Mouse (Mus musculus): ENCODE results near the gene Scimp. TPM values are rescaled to one million over a fixed set of nuclear protein-coding genes. Genes with fewer than 3 reads are reported as not detected.

Scimp gene
- total RNA-seq, 1 experiment from 2014 or later, result not detected

DNA sequence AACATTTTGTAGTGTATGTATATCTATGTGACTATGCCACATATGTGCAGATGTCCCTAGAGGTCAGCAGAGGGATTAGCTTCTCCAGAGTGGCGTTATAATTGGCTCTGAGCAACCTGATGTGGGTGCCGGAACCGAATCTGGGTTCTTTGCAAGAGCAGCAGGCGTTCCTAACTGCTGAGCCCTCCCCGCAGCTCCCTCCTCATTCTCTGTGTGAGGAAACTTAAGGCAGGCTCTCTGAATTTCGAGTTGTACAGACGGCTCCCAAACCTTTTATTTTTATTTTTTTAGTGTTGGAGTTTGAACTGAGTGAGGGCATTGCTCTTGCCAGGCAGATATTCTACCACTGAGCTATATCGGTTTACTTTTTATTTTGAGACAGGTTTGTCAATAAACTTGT is 2.7 kb upstream of the Scimp start:
- no peak for ATAC-seq (replicated peaks; ENCODE audit: low read depth, poor library complexity, severe bottlenecking)

DNA sequence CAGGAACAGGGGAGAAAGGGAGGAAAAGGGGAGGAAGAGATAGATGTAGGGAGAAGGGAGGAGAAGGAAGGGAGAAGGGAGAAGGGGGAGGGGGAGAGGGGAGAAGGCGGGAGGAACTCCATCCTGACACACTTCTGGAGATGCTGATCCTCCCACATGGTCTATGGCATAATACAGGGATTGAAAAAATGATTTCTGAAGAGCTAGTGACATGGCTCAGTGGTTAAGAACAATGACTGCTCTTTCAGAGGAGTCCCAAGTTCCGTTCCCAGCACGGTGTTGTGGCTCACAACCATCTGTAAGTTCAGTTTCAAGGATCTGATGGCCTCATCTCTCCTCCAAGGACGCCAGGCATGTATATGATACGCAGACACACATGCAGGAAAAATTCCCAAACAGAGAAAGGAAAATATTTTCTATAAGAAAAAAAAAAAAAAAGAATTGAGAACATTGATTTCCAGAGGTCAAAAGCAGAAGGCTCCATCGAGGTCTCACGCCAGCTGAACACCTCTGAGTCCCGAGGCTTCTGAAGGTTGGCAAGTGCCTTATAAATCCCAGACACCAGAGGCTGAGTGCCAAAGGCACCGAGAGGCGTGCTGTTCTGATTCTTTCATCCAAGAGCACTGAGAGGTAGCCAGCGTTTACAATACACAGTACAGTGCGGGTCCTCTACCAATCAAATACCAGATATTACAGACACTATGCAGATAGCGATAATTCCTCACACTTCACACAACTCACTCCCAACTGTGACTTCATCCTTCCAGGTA is 730 bp downstream of the Scimp start:
- ATAC-seq (replicated peaks; ENCODE audit: low read depth, poor library complexity, severe bottlenecking), result no peak

DNA sequence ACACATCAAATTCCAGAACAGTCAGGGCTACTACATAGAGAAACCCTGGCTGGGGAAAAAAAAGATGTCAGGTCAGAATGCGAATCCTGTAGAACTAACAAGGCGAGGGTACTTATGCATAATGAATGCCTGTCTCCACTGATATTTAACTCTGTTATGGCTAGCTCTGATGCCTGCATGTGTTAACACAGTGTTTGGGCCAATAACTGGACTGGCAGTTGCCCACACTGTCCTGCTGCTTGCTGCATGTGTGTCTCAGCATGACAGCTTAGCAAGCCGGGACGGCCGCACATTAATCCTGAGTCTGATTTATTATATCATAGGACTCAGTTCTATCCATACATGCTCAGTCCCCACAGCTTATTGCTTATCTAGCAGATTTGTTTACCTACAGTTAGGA is 1.3 kb downstream of the Scimp start:
- ATAC-seq (replicated peaks; ENCODE audit: low read depth, poor library complexity, severe bottlenecking), result no peak

DNA sequence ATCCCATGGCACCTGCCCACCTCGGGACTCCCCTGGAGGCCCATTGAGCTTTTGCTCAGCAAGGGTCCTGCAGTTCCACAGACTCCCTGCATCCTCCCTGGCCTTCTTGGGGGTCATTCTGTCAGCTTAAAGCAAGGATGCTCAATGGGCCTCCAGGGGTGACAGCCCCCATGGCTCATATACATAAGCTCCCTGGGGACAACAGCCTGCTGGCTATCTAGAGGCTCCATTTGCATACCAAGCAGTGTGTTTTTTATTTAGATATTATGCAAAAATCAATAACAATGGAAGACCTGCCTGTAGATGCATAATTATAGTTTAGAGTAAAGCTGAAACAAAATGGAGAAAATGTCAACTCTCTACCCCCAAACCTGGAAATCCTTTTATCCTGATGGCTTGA is 3.4 kb downstream of the Scimp start:
- no peak for ATAC-seq (replicated peaks; ENCODE audit: low read depth, poor library complexity, severe bottlenecking)

DNA sequence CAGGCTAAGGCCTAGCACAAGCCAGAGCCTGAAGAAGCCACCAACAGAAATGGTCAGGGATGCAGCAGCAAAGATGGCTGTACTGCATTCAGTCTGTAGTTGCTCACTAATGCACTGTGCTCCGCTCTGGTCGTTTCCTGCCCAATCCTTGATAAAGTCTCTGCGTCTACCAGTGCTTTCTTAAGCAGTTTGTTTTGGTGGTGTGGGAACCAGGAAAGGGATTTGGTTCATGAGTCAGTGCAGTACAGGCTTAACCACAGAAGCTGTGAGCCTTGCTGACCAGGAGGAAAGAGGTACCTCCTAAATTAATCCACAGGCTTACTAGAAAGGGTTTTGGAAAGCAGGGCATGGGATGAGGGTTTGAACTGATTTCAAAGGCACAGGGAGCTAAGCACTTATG is 4.3 kb downstream of the Scimp start:
- ATAC-seq (replicated peaks; ENCODE audit: low read depth, poor library complexity, severe bottlenecking), result no peak

DNA sequence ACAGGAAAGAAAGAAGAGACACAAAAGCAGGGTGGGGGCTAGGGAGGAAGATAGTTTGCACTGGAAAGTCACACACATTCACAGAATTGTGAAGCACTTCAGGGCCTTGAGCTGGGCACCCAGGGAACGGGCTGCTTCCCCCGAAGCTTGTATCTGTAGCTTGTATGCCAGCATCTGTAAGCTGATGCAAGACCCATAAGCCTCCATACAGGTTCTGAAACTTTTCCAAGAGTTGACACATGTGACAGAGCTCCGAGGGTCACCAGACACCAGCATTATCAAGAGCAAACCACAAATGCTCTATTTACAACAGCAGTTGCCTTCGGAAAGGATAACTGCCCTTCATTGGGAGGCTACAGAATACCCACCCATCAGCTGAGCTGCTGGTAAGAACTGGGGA is 4.8 kb downstream of the Scimp start:
- no peak for ATAC-seq (replicated peaks; ENCODE audit: low read depth, poor library complexity, severe bottlenecking)

DNA sequence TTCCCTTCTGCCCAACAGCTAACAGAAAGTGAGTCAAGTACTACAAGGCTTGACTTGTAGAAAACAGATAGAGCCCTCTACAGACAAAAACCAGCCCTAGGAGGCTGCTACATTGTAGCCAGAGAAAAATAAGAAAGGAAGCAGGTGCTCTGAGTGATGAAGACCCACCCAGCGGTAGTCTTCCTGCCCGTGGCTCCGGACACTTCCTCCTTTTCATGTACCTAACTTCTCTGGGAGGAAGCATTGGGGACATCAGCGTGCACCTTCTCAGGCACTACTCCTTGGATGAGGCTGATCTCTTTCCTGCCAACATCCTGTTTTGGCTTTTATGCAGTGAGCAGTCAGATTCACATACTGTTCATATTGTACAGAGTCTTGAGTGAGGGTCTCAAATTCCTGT is 5.7 kb downstream of the Scimp start:
- ATAC-seq (replicated peaks; ENCODE audit: low read depth, poor library complexity, severe bottlenecking), result no peak

DNA sequence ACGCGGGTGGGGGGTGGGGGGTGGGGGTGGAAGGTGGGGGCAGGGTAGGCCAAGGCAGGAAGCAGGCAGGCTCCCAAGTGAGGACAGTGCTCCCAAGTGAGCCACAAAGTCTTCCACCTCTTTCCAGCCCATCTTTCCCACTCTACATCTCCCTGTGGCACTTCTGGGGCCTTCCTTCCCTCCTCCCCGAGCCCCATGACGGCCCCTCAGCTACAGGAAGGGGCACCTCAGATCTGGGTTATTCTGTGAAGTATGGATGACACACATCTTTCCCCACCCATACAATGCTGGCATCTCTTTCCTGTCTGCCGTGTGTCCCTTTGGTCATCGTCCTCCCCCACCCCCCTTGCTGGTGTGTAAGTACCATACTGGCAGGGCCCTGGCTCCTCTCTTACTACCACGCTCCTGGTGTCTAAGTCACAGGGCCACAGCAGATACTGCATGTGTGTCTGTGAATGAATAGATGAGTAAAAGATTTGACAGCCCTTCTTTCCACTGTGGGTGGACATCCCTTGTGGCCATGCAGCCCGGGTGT is 6.7 kb downstream of the Scimp start:
- ATAC-seq (replicated peaks; ENCODE audit: low read depth, poor library complexity, severe bottlenecking), result no peak

DNA sequence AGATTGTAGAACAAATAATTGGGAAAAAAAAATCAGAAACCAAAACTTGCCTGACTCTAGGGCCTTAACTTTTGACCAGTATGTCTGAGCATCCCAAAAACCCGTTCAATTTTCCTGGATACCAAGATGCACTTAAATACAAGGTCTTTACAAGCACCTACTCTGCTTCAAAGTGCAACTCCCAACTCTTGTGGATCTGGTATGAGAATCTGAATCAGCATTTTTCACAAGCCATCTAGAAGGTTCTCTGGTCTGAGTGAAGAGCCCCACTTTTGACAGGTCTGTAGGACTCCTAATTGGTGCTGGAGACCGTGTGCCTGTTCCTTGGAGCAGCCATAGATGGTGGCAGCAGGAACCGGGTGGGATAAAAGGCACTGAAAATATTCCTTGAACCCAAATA is 8.0 kb downstream of the Scimp start:
- no peak for ATAC-seq (replicated peaks; ENCODE audit: low read depth, poor library complexity, severe bottlenecking)

DNA sequence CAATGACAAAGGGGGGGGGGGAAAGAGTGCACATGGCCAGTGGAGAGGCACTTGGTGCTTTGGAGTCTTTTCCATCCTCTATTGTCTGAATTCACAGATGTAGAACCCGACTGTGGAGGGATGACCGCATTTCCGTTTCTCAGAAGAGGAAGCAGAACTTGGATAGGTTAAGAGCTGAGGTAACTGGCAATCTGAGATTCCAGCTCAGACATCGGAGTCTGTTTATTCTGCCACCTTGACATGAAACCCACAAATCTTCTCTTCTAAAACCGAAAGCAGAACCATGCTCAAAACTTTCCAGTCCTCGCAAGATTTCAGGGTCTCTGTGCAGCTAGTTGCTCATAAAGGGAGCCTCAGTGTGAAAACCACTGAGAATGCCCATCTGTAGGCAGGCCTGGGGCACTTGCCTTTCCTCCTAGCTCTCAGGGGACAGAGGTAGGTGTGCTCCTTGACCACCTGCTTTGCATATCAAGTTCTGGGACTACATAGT is 8.6 kb downstream of the Scimp start:
- ATAC-seq (replicated peaks; ENCODE audit: low read depth, poor library complexity, severe bottlenecking), result peak; percentile 85

DNA sequence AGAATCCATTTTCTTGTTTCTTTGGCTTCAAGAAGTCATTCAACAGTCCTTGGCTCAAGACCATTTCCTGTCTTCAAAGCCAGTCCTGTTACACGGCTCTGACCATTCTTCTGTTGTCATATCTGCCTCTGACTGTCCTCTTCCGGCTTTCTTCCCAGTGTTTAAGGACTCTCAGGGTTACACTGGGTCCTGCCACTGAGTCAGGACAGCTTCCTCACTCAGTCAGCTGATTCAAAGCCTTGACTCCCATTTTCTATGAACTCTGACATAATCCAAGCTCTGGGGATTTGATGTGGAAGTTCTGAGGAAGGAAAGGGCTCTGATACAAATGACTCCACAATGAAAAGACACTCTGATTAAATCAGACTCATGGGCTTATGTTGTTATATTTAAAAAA is 9.5 kb downstream of the Scimp start:
- no peak for ATAC-seq (replicated peaks; ENCODE audit: low read depth, poor library complexity, severe bottlenecking)

DNA sequence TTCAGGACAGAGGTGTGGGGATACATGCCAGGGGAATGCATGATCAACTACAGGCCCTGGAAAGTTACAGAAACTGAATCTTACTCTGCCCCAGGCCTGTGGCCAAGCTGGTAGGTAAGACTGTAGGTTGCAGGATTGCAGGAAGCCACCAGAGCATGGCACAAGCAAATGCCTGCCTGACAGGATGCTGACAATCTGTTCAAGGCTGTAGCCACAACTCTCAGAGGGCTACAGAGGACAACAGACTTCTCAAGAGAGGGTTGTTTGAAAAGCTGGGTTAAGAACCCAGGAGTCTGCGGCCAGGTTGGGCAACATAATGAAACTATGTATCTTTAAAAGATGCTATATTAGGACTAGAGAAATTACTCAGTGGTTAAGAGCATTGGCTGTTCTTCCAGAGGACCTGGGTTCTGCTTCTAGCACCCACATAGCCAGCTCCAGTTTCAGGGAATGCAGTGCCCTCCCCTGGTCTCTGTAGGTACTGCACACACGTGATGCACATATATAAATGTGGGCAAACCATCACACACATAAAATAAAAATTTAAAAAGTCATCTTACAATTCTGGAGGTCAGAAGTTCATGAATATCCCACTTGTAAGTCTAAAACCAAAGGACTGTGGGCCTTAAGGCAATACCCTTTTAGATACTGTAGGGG is 10.1 kb downstream of the Scimp start:
- ATAC-seq (replicated peaks; ENCODE audit: low read depth, poor library complexity, severe bottlenecking), result no peak

DNA sequence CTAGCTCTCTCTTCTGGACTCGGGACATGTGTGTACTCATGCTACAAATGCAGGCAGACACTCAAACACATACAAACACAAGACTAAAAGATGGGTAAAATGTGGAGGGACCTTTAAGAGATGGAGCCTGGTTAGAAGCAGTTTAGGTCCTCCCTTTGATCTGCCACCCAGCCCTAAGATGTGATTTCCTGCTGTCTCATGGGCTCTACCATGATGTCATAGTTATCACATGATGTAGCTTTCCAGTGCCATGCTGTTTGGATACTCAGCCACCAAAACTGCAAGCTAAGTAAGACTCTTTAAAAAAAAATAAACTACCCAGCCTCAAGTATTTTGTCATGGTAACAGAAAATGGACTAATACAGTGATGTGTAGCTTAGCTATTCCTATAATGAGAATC is 20.0 kb downstream of the Scimp start:
- no peak for ATAC-seq (replicated peaks; ENCODE audit: low read depth, poor library complexity, severe bottlenecking)

DNA sequence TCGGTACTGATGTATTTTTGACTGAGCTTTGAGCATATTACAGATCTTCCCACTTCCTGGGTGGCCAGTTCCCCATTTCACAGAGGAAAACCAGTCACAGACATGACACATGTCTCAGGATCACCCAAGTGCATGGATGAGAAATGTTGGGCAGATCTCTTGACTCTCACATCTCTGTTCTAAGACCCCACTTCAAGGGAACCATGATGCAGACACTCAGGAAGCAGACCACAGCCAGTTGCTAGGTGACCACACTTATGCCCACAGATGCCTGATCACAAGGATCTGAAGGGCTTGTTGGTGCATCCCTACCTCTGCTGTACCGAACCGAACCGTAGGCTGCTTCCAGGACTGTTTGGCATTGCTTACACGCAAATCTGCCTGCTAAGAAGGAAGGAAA is 20.7 kb downstream of the Scimp start:
- no peak for ATAC-seq (replicated peaks; ENCODE audit: low read depth, poor library complexity, severe bottlenecking)

DNA sequence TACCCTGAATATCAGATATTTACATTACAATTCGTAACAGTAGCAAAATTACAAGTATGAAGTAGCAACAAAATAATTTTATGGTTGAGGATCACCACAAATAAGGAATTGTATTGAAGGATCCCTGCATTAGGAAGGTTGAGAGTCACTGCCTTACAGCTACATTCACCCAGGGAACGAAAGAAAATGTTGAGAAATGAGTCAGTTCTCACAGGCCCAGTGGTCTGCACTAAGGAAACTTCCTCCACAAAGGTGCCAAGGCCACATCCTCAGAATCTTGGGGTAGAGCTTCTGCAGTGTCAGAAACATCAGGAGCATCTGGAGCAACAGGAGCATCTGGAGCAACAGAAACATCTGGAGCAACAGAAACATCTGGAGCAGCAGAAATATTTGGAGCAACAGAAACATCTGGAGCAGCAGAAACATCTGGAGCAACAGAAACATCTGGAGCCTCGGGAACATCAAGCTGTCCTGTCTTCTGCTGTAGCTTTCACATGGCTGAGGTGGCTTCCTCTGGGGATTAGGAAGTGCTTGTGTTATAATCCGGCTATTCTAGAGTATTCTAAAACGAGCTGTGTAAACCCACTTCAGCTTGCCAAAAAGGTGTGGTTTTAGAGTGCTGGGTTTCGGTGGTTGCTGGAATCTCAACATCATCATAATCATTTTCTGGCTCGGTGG is 21.4 kb downstream of the Scimp start:
- ATAC-seq (replicated peaks; ENCODE audit: low read depth, poor library complexity, severe bottlenecking), result no peak

DNA sequence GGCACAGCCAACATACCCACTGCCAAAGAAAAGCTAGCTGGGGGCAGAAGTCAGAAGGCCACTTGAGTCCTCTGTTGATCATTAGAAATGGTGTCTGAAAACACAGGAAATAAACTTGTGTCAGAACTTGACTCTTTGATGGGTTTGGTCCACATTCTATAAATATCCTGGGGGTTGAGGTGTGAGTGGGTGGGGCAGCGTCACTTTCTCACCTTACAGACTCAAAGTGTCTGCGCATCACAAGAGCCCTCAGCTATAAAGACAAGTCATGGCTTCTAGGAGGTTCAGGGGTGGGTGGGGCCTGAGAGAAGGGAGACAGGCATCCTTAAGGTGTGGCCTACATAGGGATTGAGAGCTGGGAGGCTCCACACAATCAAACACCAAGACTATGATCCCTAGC is 22.0 kb downstream of the Scimp start:
- ATAC-seq (replicated peaks; ENCODE audit: low read depth, poor library complexity, severe bottlenecking), result no peak

DNA sequence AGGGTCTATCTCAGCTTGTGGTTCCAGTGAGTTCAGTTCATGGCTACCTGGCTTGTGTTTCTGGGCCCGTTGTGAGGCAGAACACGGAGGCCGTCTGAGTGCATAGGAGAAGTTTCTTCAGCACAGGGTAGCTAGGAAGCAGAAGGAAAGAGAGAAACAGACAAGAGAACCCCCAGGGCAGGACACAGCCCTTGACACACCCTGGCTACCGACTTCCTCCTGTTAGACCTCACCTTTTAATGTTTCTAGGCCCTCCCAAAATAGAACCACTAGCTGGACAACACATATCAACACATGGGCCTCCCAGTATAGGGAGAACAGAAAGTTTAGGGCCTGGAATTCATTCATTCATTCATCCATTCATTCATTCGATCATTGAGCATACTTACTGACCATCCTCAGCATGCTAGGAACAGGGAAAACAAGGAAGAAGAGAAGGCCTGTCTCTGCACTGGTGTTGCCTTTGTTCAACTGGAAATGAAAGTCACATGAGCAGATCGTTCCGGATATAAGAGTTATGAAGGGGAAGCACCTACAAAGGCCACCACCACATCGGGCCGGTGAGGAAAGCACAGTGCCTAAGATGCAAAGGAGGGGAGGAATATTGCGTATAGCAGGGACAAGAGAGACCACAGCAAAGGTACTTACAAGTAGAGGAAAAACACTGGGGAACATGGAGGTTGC is 23.3 kb downstream of the Scimp start:
- peak; percentile 55 for ATAC-seq (replicated peaks; ENCODE audit: low read depth, poor library complexity, severe bottlenecking)

DNA sequence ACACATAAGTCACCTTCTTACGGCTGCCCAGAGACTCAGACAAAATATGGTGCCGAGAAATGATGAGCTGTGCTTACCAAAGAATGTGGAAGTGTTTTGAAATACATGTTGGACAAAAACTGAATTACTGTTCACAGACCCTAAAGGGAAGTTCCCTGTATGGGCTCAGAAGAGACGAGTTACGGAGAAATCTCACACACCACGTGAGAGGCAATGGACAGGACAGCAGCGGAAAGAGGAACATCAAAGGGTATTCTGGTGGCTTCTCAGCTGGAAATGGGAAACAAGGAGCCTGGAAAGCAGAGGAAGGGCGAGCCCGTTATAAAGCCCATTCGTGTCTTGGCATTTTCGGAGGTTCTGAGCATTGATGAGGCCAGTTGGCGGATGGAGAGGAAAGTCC is 25.3 kb downstream of the Scimp start:
- ATAC-seq (replicated peaks; ENCODE audit: low read depth, poor library complexity, severe bottlenecking), result peak; percentile 70

DNA sequence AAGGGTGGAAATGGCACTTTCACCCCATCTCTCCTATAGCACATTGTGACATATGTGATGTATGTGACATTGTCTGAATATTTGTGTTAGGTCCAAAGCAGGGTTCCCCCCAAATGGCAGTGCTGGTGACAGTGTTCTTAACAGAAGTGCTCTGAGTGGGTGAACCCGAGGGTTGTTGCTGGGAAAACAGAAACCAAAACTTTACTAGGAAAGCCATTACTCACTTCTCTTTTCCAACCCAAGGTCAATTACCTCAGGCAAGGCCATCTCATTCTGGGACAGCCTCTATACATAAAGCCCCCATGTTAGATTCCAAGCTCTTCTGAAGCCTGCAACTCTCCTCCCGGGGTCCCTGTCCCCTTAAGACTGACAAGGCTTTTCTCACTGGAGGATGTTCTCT is 26.5 kb downstream of the Scimp start:
- ATAC-seq (replicated peaks; ENCODE audit: low read depth, poor library complexity, severe bottlenecking), result peak; percentile 37

DNA sequence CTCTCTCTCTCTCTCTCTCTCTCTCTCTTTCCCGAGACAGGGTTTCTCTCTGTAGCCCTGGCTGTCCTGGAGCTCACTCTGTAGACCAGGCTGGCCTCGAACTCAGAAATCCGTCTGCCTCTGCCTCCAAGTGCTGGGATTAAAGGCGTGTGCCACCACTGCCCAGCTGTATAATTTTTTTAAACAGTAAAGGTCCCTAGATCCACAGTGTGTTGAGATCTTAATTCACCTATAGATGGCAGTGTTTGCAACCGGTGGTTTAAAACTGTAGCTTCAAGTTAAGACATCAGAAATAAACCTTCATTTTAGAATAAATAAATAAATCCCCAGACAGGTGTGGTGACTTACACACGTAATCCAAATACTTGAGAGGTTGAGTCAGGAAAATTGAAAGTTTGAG is 34.3 kb downstream of the Scimp start:
- peak; percentile 57; the same call in 1 of the 2 replicates for ATAC-seq (replicated peaks; ENCODE audit: low read depth, poor library complexity, severe bottlenecking)

All from common myeloid progenitor, adult 5-6 weeks (primary cell).